Mouse (Mus musculus): ENCODE results near the gene AI481877. TPM values are rescaled to one million over a fixed set of nuclear protein-coding genes. Genes with fewer than 3 reads are reported as not detected.

The AI481877 gene
- polyA plus RNA-seq, 1 experiment from 2014 or later = not detected

Other genes starting within 250 kb of the AI481877 start
- gene Ecpas, start 226.2 kb downstream of the AI481877 start, polyA plus RNA-seq (2015; fragmentation: Nextera tagmentation; extraction: Ambion mirVana) = 24.7 and 27.7 TPM in 2 replicates
- 0.34 and 0.55 TPM in 2 replicates for gene Zkscan16, start 195.4 kb downstream of the AI481877 start, polyA plus RNA-seq (2015; fragmentation: Nextera tagmentation; extraction: Ambion mirVana)
- gene Ptgr1, start 151.9 kb downstream of the AI481877 start, polyA plus RNA-seq (2015; fragmentation: Nextera tagmentation; extraction: Ambion mirVana) = 6.3 and 6.8 TPM in 2 replicates
- gene Dnajc25, start 143.9 kb downstream of the AI481877 start, polyA plus RNA-seq (2015; fragmentation: Nextera tagmentation; extraction: Ambion mirVana) = 4.2 and 5.9 TPM in 2 replicates
- 7.7 and 8.7 TPM in 2 replicates for gene Gm20503, start 135.8 kb downstream of the AI481877 start, polyA plus RNA-seq (2015; fragmentation: Nextera tagmentation; extraction: Ambion mirVana)
- 149 and 156 TPM in 2 replicates for gene Gng10, start 103.9 kb downstream of the AI481877 start, polyA plus RNA-seq (2015; fragmentation: Nextera tagmentation; extraction: Ambion mirVana)
- 17.1 and 18.1 TPM in 2 replicates for gene Ugcg, start 50.3 kb upstream of the AI481877 start, polyA plus RNA-seq (2015; fragmentation: Nextera tagmentation; extraction: Ambion mirVana)